Mouse (Mus musculus): ENCODE measurements at regions not wholly inside any gene's neighbourhood (a gene's known extent, or its start where the extent isn't known, plus 50 kb on each side); places are given as distances from the start of the nearest gene placed in this dataset.

- no peaks in the 10 kb centered on the region for H3K9me3 ChIP-seq
- H3K27ac ChIP-seq (replicated peaks), result no peak overlapping the region
- H3K4me3 ChIP-seq, result no peak overlapping the region
- no peak overlapping the region for H3K4me2 ChIP-seq (replicated peaks)
- no peaks in the 10 kb centered on the region for H3K4me1 ChIP-seq
- H3K27me3 ChIP-seq, result no peaks in the 10 kb centered on the region
- no peak for ATAC-seq (ENCODE audit: low FRiP score, low read depth)
- 74% methylated on average over 3 of the region's 3 CpGs for WGBS
- no peaks in the 10 kb centered on the region for H3K36me3 ChIP-seq
- H3K9ac ChIP-seq (replicated peaks), result no peak overlapping the region
Observed at GRCm38 (mm10) chr9:85475214-85475613, 148.1 kb upstream of the Tent5a start.

- no peak for ATAC-seq (ENCODE audit: low FRiP score, low read depth)
Observed at GRCm38 (mm10) chr9:85470264-85470821, 143.2 kb upstream of the Tent5a start.

DNA sequence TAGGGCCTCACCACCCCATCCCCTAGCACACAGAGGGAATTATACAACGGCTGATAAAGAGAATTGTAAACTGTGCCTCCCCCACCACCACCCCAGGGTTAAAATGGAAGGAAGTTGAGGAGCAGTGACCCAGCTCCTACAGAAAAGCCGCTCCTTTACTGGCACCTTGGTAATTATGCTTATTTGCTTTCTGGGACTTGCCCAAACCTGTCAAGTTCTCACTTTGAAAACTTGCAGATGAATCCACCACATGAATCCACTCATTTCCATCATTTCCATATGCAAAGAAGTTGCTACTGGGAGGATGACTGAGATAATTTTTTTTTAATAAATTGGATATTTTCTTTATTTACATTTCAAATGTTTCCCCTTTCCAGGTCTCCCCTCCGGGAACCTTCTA lies 142.1 kb upstream of the Tent5a start:
- Histone ChIP-seq H3K9ac (replicated peaks) (no peak overlapping the region), H3K36me3 (no peaks in the 10 kb centered on the region), H3K27ac (replicated peaks) (no peak overlapping the region), H3K9me3 (no peaks in the 10 kb centered on the region), H3K4me1 (no peaks in the 10 kb centered on the region), H3K27me3 (no peaks in the 10 kb centered on the region), H3K4me3 (no peak overlapping the region), H3K4me2 (replicated peaks) (no peak overlapping the region)
- WGBS, result 81% methylated on average over 3 of the region's 3 CpGs
- ATAC-seq (ENCODE audit: low FRiP score, low read depth), result no peak

More at GRCm38 (mm10) chr9:85470264-85470821, 143.2 kb upstream of the Tent5a start:
- no peaks in the 10 kb centered on the region for H3K4me1 ChIP-seq
- no peak overlapping the region for H3K4me3 ChIP-seq
- H3K4me2 ChIP-seq (replicated peaks), result no peak overlapping the region
- H3K27ac ChIP-seq (replicated peaks), result no peak overlapping the region
- no peaks in the 10 kb centered on the region for H3K9me3 ChIP-seq
- no peaks in the 10 kb centered on the region for H3K27me3 ChIP-seq
- no peaks in the 10 kb centered on the region for H3K36me3 ChIP-seq
- no peak overlapping the region for H3K9ac ChIP-seq (replicated peaks)
- 94% methylated on average over 8 of the region's 8 CpGs for WGBS

GRCm38 (mm10) chr9:85466671-85467070 lies 139.5 kb upstream of the Tent5a start:
- Histone ChIP-seq H3K9me3 (no peaks in the 10 kb centered on the region), H3K4me1 (no peaks in the 10 kb centered on the region), H3K27ac (replicated peaks) (no peak overlapping the region), H3K27me3 (no peaks in the 10 kb centered on the region), H3K4me2 (replicated peaks) (no peak overlapping the region), H3K36me3 (no peaks in the 10 kb centered on the region), H3K4me3 (no peak overlapping the region), H3K9ac (replicated peaks) (no peak overlapping the region)
- 85% methylated on average over 5 of the region's 5 CpGs for WGBS
- ATAC-seq (ENCODE audit: low FRiP score, low read depth), result no peak

- Histone ChIP-seq H3K27ac (replicated peaks) (no peak overlapping the region), H3K4me3 (no peak overlapping the region), H3K9me3 (no peaks in the 10 kb centered on the region), H3K4me1 (no peaks in the 10 kb centered on the region), H3K9ac (replicated peaks) (no peak overlapping the region), H3K36me3 (no peaks in the 10 kb centered on the region), H3K4me2 (replicated peaks) (no peak overlapping the region), H3K27me3 (no peaks in the 10 kb centered on the region)
- ATAC-seq (ENCODE audit: low FRiP score, low read depth), result no peak
- 84% methylated on average over 3 of the region's 3 CpGs for WGBS
Observed at GRCm38 (mm10) chr9:85459062-85459805, 132.1 kb upstream of the Tent5a start.

DNA sequence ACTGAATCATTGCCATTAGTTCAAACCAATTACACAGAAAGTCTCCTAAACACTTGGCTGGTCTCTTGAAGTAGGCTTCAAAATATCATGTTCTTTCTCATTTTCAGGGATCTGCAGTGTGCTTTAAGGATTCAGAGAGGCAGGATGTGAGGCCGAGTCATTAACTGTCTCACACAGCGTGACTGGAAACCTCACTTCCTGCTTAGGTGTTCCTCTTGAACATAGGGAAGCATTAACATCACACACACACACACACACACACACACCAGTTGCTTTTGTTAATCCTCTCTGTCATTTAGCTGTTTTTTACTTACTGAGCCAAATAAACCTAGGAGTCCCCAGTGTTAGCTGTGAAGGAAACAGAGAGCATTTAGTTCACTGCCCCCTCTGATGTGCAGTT lies 131.2 kb upstream of the Tent5a start:
- WGBS, result 90% methylated on average over 2 of the region's 2 CpGs
- no peak overlapping the region for H3K4me2 ChIP-seq (replicated peaks)
- no peak overlapping the region for H3K27ac ChIP-seq (replicated peaks)
- no peak overlapping the region for H3K4me3 ChIP-seq
- no peaks in the 10 kb centered on the region for H3K9me3 ChIP-seq
- no peaks in the 10 kb centered on the region for H3K27me3 ChIP-seq
- no peaks in the 10 kb centered on the region for H3K36me3 ChIP-seq
- no peak for ATAC-seq (ENCODE audit: low FRiP score, low read depth)
- H3K4me1 ChIP-seq, result no peaks in the 10 kb centered on the region
- no peak overlapping the region for H3K9ac ChIP-seq (replicated peaks)

DNA sequence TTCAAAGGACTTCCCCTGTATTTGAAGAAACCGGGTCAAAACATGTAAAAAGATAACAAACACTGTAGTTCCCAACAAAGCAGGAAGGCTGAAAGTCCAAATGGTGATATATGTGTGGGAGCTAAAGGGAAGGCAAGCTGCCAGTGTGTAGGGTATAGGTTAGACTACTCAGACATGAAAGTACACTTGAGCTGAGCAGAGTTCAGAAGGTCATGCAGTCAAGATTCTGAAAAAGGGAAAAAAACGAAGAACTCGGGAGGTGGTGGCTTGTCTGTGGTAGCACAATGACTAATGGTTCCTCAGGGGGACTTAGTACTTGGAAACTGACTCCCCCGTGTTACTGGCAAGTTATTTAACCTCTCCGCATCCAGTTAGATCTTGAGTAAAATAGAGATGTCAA lies 130.3 kb upstream of the Tent5a start:
- Histone ChIP-seq H3K27ac (replicated peaks) (no peak overlapping the region), H3K4me1 (no peaks in the 10 kb centered on the region), H3K9me3 (no peaks in the 10 kb centered on the region), H3K9ac (replicated peaks) (no peak overlapping the region), H3K4me2 (replicated peaks) (no peak overlapping the region), H3K4me3 (no peak overlapping the region), H3K36me3 (no peaks in the 10 kb centered on the region), H3K27me3 (no peaks in the 10 kb centered on the region)
- no peak for ATAC-seq (ENCODE audit: low FRiP score, low read depth)
- WGBS, result 76% methylated on average over 5 of the region's 5 CpGs

- no peak for ATAC-seq (ENCODE audit: low FRiP score, low read depth)
- Histone ChIP-seq H3K27me3 (no peaks in the 10 kb centered on the region), H3K36me3 (no peaks in the 10 kb centered on the region), H3K4me3 (no peak overlapping the region), H3K9me3 (no peaks in the 10 kb centered on the region), H3K4me2 (replicated peaks) (no peak overlapping the region), H3K4me1 (no peaks in the 10 kb centered on the region), H3K9ac (replicated peaks) (no peak overlapping the region), H3K27ac (replicated peaks) (no peak overlapping the region)
- WGBS, result 87% methylated on average over 4 of the region's 4 CpGs
Observed at GRCm38 (mm10) chr9:85455382-85455781, 128.2 kb upstream of the Tent5a start.

DNA sequence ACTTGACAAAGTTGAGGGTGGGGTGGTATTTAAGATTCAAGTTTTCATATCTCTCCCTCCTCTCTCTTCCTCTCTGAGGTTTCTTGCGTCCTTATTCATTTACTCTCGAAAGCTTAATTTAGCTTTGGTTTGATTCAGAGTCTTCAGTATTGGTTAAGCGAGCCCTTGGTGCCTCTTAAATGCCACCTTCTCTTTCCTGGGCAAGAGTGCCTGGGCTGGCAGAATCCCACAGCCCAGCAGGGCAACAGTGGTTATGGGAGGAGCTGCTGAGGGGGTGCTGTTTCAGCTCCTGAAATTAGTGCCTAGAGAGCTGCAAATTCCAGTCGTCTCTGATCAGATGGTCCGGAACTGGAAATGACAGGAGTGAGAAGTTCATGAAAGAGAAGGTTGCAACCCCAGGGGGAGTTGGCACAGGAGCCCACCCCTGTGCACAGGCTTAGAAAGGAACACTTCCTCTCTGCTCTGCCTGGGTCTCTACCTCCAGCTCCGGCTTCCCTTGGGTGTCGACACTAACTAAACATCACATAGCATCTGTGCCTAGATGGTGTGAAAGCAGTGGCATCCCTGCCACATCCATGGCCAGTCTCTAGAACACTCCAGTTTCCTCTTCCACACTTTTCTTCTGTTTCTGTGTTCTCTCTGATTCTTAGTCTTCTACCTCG lies 125.2 kb upstream of the Tent5a start:
- Histone ChIP-seq H3K27me3 (no peaks in the 10 kb centered on the region), H3K4me3 (no peak overlapping the region), H3K36me3 (no peaks in the 10 kb centered on the region), H3K27ac (replicated peaks) (no peak overlapping the region), H3K9ac (replicated peaks) (no peak overlapping the region), H3K4me1 (no peaks in the 10 kb centered on the region), H3K4me2 (replicated peaks) (no peak overlapping the region), H3K9me3 (no peaks in the 10 kb centered on the region)
- WGBS, result 82% methylated on average over 8 of the region's 8 CpGs
- ATAC-seq (ENCODE audit: low FRiP score, low read depth), result no peak

DNA sequence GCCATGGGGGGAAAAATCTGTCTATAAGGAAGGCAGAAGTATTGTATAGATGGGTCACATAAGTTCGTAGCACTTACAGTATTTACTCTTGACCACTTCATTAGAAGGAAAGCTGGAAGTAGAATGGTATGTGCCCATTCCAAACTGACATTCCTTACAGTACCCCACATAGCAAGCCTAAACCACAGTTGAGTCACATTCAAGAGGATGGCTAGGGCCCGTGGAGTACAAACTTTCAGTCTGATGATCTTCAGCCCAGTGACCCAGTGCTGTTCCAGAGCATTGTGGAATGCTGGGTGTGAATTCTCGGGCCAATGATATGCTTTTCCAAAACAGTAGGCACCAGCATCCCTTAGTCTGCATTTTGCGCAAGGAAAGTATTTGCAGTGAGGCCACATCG lies 124.2 kb upstream of the Tent5a start:
- Histone ChIP-seq H3K36me3 (no peaks in the 10 kb centered on the region), H3K4me2 (replicated peaks) (no peak overlapping the region), H3K4me1 (no peaks in the 10 kb centered on the region), H3K4me3 (no peak overlapping the region), H3K27me3 (no peaks in the 10 kb centered on the region), H3K9ac (replicated peaks) (no peak overlapping the region), H3K27ac (replicated peaks) (no peak overlapping the region), H3K9me3 (no peaks in the 10 kb centered on the region)
- 85% methylated on average over 5 of the region's 5 CpGs for whole genome bisulfite sequencing
- no peak for ATAC-seq (ENCODE audit: low FRiP score, low read depth)

DNA sequence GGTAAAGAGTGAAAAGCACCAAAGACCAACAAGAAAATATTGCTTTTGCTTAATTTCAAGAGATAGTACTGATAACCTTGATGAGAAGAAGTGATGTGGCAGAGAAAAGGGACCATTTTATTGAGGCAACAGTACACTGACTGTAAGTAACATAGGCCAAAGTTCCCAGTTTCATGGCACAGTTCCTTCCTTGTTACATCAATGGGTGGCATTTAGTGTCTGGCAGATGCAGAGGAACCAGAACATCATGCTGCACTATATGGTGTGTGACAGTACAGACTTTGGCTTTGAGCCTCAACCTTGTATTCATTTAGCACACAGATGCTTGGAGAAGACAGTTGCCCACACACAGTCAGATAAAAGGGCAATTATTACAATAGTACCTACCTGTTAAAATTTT lies 123.7 kb upstream of the Tent5a start:
- Histone ChIP-seq H3K9ac (replicated peaks) (no peak overlapping the region), H3K4me3 (no peak overlapping the region), H3K27me3 (no peaks in the 10 kb centered on the region), H3K9me3 (no peaks in the 10 kb centered on the region), H3K36me3 (no peaks in the 10 kb centered on the region), H3K4me1 (no peaks in the 10 kb centered on the region), H3K27ac (replicated peaks) (no peak overlapping the region), H3K4me2 (replicated peaks) (no peak overlapping the region)
- no peak for ATAC-seq (ENCODE audit: low FRiP score, low read depth)

DNA sequence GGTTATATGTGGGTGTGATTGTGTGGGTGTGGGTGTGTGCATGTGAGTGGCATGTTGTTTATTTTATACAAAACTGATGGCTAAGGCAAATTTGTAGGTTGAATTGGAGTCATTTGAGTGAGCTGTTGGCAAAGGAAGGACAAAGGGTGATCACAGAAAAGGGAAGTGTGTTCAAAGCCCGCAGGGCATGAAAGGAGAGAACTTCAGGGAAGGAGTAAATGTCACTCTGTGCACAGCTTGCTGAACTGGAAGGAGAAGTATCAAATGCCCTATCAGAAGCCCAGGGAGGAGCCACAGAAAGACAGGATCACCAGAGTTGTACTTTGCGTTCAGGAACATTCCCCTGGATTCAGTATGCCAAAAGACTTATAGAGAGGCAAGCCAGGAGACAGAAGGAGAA lies 122.3 kb upstream of the Tent5a start:
- H3K9ac ChIP-seq (replicated peaks), result no peak overlapping the region
- no peak overlapping the region for H3K4me2 ChIP-seq (replicated peaks)
- no peak for ATAC-seq (ENCODE audit: low FRiP score, low read depth)
- H3K9me3 ChIP-seq, result no peaks in the 10 kb centered on the region
- H3K27ac ChIP-seq (replicated peaks), result no peak overlapping the region
- H3K4me1 ChIP-seq, result no peaks in the 10 kb centered on the region
- no peak overlapping the region for H3K4me3 ChIP-seq
- H3K27me3 ChIP-seq, result no peaks in the 10 kb centered on the region
- WGBS, result 87% methylated on average over 2 of the region's 2 CpGs
- no peaks in the 10 kb centered on the region for H3K36me3 ChIP-seq
